Mouse (Mus musculus) R1 (cell line): Measurements from ENCODE around the gene Fcrl6.
A peak's percentile ranks its signal among the peaks of the same experiment; 100 is the strongest.

Experiments
- DNase-seq: peaks from one replicate; pipeline ENCODE4 v3.0.0-alpha.2; 2018; ENCODE audit warnings: low read depth, low spot score

Fcrl6 gene

DNA sequence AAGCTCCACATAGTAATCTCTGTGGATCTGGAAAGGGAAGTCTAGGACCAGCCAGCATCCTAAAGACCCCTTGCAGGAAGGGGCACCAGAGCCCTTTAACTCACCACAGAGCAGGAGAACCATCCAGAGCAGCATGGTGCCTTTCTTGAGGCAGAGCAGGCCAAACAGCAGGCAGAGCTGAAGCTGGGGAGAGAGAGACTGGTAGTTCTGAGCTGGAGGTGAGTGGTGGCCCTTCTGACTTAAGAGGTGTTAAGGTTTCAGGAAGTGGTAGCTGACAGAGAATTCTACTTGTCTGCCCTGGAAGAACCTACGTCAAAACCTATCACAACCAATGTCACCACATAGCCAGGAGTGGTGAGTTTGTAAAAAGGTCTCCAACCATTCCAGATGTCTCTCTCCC lies at the start of gene Fcrl6:
TSS of gene Fcrl6 (minus strand) at position 226 of the 400 bp plus-strand sequence.
- DNase-seq: no peak

DNA sequence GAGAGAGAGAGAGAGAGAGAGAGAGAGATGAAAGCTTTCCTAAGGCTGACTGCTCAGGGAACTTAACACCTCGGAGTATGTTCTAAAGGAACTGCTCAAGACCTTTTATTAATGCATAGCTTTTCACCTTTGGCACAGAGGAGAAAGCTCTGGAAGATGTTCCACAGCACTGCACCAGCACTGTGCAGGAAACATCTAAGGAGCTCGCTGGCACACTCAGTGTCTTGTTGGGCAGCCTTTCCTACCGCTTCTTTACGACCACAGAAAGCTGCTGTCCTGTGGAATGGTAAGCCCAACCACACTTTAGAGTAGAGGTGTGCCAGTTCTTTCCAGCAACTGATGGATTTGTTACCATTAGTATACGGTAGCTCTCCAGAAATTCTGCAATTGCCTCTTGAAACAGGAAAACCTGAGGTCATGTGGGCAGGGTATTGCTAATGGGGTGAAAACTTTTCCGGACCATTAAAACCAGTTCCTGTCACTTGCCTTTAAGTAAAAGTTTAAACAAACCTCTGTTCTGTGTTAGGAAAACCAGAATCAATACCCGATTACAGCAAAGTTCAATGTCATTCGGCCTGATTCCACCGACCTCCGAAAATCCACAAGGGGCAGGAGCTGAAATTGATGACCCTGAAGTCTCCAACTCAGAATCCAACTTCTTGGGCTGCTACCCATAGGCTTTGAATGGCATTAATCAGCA lies 49.1 kb upstream of the Fcrl6 start:
- no peak for DNase-seq

DNA sequence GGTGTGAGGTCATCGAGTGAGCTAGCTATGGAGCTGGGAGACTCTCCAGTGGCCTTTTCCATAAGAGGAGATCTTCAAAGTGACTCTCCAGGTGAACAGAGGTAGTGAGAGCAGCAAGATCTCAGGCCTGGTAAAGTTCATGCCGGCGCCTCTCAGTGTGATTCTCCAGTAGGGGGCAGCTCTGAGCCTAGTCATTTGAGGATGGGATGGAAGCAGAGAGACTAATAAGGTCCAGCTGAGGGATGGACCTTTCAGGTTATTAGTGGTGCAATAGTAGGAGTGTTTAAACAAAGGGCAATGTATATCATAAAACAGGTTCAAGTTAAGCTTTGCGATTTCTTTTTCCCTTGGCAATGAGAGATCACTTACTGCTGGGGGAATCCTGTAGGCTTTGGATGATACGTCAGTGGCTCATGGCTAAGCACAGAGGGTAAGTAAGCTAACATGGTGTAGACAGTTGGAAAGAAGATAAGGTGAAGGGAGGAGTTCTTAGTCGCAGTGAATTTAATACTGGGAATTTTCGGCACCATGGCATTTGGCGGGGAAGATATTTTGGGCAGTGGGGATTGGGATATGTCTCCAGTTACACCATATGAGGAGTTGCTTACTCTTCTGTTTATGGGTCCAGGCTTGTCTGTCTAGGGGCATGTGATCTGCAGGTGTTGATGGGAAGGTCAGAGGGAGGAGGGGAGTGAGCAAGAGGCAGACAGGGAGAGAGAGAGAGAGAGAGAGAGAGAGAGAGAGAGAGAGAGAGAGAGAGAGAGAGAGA lies 48.4 kb upstream of the Fcrl6 start:
- DNase-seq: peak; percentile 22

DNA sequence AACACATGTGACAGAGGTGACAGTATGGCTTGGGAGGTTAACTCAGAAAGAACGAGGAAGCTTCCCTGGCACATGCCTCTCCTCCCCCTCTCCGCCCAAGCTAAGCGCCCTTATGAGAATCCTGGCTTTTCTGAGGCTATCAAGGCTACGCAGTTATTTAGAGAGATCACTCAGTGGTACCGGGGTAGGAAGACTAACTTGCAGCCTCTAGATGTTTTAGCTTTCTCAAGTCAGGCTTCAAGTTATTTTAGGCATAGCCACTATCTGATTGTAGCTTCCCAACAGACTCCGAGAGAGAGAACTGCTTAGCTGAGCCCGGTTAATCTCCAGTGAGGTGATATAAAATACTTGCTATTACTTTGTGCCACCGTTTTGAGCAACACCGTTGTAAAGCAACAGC lies 47.0 kb upstream of the Fcrl6 start:
- no peak for DNase-seq

DNA sequence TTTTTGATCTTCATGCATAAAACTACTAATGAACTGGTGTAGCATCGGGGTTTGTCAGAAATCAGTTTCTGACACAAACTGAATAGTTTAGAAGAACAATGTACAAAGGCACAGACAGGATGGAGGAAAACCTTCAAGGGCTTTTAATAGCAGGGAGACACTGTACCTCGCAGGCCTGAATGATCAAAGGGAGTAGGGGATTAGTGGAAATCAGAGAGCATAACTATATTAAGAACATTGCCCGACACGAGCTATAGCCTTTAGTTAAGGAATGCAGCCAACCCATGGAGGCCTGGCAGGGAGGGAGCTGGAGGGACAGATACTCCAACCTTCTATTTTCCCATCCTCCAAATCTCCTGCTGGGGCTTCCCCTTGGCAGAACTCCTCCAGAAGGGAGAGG lies 44.9 kb upstream of the Fcrl6 start:
- no peak for DNase-seq

DNA sequence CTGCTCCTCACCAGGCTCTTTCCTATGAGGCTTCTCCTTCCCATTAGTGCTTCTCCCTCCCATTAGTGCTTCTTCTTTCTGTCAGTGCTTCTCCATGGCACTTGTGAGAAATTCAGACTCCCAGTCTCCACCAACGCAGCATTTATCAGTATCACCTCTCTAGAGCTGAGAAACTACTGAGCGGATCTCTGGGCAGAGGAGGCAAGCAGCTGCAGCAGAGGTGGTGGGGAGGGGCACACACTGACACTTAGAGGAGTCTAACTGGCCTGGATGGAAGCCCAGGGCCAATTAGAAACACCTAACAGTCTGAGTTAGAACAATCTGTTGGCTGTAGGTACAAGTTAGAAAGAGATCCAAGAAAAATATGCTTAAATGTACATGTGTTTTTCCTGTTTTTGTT lies 36.4 kb upstream of the Fcrl6 start:
- no peak for DNase-seq

DNA sequence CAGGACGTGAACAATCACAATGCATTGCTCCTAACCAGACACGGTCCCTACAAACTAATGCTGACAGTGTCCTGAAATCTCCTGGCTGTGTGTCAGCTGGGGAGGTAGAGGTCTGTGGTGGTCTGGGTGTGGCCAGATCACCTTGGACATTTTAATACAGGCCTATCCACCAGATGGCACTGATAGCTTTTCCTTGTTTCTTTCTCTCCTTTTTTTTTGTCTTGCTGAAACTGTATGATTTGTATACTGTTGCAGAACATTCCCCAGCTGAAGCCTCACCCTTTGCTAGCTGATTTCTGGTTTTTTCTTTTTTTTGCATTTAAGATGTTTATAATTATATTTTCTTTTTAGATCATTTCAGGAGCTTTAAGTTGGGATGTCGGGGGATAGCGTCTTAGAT lies 35.5 kb upstream of the Fcrl6 start:
- no peak for DNase-seq

DNA sequence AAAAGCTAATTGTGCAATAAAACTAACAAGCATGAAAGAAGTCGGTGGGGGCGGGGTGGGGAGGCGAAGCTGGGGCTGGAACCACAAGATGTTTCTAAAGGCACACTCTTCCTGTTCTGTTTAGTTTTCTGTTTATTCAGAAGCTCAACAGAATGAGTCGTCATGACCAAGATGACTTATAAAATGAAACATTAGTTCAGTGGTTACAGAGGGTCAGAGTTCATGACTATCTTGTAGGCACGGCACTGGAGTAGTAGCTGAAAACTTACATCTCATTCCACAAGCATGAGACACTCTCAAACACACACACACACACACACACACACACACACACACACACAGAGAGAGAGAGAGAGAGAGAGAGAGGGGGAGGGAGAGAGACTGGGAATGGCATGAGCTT lies 33.9 kb upstream of the Fcrl6 start:
- no peak for DNase-seq

DNA sequence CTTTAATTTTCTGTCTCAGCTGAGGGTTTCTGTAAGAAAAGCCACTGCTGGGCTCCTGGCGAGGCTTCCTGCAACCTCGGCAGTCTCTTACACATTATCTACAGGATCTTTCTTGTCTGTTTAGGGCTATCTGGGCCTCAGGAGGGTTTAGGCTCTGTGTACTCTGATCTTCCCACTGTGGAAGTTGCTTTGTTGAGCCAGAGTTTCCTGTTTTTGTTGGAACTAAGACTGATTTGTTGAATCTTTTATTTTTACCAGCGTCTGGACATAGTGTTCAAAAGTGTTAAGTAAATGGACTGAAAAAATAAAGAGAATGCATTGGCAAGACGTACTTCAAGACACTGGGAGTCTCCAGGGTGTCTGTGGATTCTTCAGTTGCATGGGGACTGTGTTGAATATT lies 32.9 kb upstream of the Fcrl6 start:
- no peak for DNase-seq

DNA sequence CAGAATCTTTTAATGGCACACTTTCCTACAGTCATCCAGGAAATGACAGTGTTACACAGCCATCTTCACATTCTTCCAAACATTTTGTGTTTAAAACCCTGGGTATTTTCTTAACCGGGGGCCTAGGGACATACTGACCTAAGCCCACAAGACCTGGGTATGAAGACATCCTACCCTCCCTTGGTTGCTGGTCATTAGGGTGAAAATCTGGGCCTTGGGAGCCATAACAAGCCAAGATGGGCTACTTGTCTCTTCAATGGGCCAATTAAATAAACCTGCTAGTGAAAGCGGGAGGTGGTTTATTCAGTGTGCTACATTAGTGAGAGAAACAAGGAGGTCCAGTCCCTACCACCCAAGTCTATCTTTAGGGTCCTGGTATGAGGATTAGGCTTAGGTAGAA lies 31.8 kb upstream of the Fcrl6 start:
- DNase-seq: no peak

DNA sequence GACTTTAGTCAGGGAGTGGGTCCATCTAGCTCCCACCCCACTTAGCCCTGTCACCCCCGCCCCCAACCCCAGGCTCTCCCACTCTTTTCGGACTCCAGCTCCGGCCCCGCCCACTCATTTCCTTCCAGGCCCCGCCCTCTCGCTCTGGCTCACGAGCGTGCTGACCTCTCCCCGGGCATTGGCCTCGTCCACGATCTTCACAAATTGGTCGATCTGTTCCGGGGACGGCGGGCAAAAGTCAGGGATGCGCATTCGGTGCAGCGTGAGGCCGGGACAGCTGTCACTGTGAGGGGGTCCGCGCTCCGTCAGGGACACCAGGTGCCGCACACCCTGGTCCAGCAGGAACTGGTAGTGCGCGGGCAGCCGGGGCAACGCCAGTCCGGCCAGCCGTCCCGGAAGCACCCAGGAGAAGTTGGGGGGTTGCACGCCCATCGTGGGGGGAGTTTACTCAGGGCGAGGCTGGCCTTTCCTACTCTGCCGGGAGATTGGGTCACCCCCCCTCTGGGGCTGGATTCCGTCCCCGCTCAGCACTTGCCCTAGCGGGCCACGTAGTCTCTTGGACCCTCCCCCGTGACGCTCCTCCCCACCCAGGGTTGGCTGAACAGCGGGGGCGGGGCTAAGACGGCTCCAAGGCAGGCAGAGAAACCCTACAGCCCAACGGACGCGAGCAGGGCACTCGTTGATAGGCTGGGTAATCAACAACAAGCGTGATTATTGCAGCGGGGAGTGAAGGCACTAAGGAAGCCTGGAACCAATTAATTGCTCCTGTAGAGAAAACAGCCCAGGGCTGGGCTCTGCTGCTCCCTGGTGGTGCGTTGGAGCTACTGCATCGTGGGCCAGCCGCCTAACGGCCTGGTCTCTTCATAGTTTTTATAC lies 30.3 kb upstream of the Fcrl6 start, which contains the start of gene Dusp23:
TSS of gene Dusp23 (minus strand) at position 512 of the 876 bp plus-strand sequence.
- peak; percentile 98 for DNase-seq

DNA sequence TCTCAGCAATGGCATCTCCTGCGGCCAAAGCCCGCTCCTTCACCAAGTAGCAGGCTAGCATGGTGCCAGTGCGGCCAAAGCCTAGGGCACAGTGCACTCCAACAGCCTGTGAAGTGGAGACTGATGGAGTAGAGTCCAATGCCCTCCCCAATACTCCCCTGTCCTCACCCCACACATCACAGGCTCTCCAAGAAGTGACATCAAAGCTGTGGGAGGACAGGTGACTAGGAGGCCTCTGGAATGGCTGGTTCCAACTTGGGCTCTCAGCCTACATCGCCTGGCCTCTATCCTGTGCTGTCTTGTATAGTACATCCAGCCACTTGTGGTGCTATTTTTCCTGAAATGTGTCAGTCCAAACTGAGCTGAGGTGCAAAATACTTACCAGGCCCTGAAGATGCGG lies 29.4 kb upstream of the Fcrl6 start:
- peak; percentile 21 for DNase-seq

DNA sequence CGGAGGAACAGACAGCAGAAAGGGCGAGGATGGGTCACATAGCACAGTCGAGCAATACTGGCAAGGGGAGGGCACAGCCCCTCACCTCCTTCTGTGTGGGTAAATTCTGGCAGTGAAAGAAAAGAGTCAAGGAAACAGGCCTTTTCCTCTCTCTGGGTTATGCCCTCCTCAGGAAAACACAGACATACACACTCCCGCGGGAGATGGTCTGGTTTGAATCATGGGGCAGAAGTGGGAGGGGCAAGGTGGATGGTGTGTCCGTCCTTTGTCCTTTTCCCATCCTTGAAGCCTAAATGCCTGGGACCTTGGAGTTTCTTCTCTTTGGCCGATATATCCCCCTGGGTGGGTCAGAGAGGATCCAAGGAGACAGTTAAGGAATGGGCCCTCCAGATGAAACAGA lies 27.5 kb upstream of the Fcrl6 start:
- DNase-seq: no peak

DNA sequence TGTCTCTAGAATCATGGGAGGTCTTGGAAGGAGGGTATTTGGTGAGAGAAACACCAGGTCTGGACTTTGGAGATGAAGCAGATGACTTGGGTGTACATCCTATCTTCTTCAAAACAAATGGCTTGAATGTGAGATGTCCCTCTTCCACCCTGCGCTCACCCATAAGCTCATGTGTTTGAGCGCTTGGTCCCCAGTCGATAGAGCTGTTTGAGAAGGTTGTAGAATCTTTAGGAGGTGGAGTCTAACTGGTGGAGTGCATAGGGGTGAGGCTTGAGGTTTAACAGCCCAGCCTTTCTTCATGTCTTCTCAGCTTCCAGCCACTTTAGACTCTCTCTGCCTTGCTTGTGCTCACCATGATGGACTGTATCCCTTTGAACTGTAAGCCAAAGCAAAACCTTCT lies 24.0 kb upstream of the Fcrl6 start:
- DNase-seq: no peak

DNA sequence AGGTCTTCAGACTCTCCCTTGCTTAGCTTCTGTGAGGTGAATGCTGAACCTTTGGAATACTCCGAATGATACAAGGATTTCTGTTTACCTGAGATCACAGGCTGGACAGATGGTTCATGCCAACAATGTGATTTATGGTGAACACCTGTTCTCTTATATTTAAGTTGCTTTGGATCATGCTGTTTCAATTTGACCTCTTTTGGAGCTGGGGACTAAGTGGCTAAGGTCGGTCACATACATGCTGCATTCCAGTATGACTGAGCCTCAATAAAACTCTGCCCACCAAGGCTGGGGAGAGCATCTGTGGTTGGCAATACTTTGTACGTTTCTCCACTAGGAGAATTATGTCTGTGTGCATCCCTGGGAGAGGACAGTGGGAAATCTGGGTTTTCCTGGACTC lies 21.7 kb upstream of the Fcrl6 start:
- no peak for DNase-seq

DNA sequence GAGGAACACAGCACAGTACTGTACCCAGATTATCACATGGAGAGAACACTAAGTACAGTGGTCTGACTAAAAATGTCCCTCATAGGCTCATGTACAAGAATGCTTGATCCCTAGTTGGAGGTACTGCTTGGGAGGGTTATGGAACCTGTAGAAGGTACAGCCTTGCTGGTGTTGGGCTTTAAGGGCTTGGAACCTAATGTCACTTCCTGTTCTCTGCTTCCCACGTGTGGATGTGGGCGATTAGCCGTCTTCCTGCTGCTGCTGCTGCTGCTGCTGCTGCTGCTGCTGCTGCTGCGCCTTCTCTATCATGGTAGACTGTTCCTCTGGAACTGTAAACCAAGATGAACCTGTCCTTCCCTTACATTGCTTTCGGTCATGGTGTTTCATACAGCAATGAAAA lies 21.2 kb upstream of the Fcrl6 start:
- no peak for DNase-seq

DNA sequence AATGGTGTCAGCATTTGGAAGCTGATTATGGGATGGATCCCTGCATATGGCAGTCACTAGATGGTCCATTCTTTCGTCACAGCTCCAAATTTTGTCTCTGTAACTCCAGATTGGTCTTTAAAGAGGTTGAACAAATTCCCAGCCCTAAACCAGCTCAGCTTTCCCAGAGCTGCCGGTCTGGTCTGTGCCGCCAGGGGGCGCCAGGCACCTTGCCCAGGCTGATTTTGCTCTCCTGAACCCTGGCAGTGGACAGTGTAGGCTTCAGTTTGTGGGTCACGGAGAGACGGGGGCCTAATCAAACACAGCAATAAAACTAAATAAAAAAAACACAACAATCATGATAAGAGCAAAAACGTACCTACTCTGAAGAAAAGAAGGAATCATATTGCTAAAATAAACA lies 16.9 kb upstream of the Fcrl6 start:
- peak; percentile 49 for DNase-seq

DNA sequence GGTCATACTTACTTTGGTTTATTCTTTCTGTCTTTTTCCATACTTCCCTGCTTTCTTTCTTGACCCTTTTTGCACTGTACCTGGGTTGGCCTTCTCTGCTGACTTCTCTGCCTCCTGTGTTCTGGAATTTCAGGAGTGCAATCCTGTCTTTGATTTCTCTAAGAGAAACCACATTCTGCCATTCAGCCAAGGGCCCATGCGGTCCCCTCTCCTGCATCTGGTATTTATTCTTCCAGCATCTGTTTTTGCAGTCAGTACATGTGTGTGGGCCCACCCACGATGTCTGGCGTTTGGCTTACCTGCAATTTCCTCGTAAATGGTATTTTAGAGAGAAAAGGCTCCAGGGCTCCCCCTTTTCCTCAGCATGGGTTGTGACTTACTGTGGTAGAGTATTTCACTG lies 15.8 kb upstream of the Fcrl6 start:
- DNase-seq: no peak

DNA sequence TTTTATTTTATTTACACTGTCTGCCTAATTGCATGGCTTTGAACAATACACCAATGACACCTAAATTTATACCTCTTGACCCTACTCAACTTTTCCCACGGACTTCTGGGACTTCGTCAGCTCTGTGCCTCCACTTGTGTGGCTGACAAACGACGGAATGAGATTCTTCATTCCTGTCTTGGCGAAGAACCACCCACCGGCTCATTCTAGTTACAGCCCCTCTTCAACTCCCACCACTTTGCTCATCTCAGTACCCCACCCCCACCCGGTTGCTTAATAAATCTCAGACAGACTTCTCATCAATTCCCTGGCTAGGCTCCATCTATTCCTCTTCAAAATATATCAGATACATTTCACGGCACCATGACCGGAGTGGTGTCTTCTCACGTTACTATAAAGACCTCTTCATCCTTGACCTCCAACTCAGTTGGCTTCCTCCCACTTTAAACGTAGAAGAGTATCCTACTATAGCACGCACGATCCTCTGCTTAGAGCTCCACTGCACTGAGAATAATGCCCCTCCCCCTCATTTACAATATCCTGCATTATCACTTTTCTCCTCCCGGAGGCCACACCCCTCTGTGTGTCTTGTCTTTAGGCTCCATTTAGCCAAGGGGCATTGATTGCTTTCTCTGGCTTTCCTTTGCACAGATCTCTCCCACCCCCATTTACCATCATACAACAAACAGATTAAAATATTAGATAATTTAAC lies 15.2 kb upstream of the Fcrl6 start:
- no peak for DNase-seq

DNA sequence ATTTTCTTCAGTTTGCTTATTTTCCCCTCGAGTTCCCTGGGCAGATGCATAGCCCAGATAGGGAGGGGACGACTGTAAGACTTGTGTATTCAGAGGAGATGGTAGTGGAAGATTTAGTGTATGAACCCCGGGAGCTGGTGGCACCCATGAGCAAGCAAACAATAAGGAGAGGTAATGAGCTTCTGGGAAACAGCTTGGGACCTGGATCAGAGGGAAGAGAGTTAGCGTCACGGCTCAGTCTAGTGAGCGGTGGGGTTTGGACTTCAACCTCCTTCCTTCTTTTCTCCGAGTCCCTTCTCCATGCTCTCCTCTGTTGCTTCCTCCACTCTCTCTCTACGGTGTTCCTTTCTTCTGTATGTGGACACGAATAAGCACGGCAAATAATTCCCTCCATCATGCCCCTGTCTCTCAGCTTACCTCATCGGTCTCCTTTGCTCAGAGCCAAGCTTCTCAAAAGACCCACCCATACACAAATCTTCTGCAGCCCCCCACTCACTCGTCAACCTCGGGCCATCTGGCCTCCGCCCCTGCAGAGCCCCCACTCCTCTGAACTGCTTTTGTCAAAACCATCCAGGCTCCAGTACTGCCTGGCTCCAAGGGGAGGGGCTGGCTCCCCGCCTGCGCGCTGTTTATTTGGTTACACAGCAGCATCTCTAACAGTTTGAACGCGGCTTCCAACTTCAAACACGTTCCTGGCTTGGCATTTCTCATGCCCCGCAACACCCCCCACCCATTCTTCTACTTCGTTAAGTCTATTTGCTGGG lies 14.4 kb upstream of the Fcrl6 start:
- no peak for DNase-seq

DNA sequence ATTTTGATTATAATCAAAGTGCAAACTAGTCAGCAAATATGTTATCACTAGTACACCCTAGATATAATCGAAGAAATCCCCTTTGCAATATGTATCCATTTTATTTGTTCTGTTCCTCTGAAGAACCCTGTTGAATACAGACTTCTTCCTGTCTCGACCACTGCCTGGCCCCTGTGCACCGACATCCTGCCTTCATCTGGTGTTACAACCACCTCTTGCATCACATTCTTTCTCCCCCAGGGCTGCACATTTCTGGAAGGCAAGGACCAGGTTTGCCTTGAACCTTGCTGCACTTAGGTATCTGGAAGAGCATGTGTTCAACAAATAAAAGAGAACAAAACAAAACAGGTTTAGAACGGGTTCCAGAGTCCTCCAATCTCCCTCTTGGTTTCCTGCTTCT lies 13.1 kb upstream of the Fcrl6 start:
- no peak for DNase-seq
